Mouse (Mus musculus): Measurements from ENCODE around the gene Abca9. TPM values are rescaled to one million over a fixed set of nuclear protein-coding genes. Genes with fewer than 3 reads are reported as not detected.

Abca9 gene
- total RNA-seq, 2 experiments from 2014 or later = 10.6 to 12.3 TPM

GRCm38 (mm10) chr11:110061032-110061431 is 107.0 kb downstream of the Abca9 start:
- DNase-seq = peak; percentile 32 to 40

GRCm38 (mm10) chr11:110060127-110060526 is 107.9 kb downstream of the Abca9 start:
- DNase-seq = no peak

- no peak for DNase-seq
These were observed 114.3 kb downstream of the Abca9 start for GRCm38 (mm10) chr11:110053681-110054080.

Other genes starting within 250 kb of the Abca9 start
- gene Abca8b, start 172.4 kb downstream of the Abca9 start, total RNA-seq (2021) = 1 to 10 TPM; 8.0 to 8.5 TPM
- gene Abca8a, start 72.2 kb downstream of the Abca9 start, total RNA-seq (2021) = 10 to 100 TPM; 35.0 to 36.4 TPM
- 1 to 10 TPM; 4.1 to 4.2 TPM for gene Abca6, start 83.6 kb upstream of the Abca9 start, total RNA-seq (2021)
- 1 to 10 TPM; 7.2 to 9.7 TPM for gene Abca5, start 169.5 kb upstream of the Abca9 start, total RNA-seq (2021)
- gene Map2k6, start 230.9 kb upstream of the Abca9 start, total RNA-seq (2021) = 1 to 10 TPM; 4.2 to 5.8 TPM

All from heart, adult 18-20 months (tissue).